Mouse (Mus musculus): ENCODE data around the gene 5031439G07Rik.

DNA sequence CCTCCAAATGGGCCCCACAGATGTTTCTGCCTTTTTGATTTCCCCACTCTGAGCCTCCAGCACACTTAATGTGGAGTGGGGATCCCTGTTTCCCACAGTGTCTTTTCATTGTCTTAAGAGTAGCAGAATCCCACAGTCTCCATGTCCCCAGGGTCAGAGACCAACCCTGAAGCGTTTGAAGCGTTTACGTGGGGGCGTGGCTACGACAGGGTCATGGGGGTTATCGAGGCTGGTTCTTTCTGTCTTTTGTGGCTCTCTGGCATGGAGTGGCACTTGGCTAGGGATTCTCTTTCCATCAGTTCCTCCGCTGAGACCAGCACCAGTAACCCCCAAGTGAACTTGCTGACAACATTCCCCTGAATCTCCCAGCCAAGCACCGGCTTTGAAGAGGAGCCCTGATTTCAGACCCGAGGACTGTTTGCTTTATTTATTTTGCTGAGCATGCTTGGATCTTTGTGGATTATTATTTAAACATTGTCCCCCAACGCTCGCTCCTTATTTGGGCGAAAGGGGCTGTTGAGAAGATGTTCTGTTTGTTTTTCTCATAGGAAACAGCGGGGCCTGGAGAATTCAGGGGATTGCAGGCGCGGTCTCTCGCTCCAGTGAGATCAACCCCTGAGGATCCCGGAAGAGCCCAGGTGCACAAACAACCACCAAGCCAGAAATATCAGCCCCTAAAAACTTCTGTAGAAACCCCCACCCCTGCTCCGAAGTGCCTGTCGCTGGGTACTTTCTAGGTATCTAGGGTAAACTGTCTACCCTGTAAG, 23.7 kb upstream of the 5031439G07Rik start:
- TF ChIP-seq POLR2A (IDR thresholded peaks at IDR 0.05; ENCODE audit: extremely low read depth, insufficient read depth, low read length) (no peak), CTCF (IDR thresholded peaks at IDR 0.05; ENCODE audit: extremely low read depth, insufficient read depth, low read length) (no peak)
